11 mouse cellular contexts compared by ENCODE assay signal in the genomic region with DNA sequence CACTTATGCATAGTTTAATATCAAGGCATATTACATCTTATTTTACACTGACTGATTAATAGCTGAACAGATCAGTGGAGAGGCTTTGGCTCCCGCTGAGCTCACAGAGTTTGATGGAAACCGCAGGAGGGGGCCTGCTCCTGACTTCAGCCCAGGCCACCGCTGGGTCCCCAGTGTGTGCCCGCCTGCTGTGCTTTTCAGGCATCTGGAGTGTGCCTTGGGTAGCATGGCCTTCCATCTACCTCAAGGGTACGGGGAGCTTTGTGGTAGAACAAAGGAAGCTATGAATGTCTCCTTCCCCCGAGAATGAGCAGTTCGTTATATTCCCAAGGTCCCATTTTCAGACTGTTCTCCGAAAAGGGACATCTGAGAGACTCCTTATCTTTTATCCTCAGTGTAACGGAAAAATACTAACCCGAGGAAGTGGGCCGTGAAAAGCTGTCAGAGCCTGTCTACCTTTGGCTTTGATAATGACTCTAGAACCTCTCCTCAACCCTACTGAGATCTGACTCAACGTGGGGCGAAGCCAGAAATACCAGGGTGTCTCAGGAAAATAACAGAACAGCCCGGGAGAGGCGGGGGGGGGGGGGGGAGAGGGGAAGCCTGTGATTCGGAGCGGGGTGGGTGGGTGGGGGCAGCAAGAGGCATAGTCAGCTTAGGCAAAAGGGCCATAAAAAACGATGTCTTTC. TPM values are rescaled to one million over a fixed set of nuclear protein-coding genes. Genes with fewer than 3 reads are reported as not detected.
DNase-seq lines count a peak whose midpoint lies in the region; ATAC-seq lines count a peak whose summit lies in the region.
"Had no signal": no experiment of that assay in that cellular context is flagged by ENCODE, and none has a peak within 500 bp of the region (broad histone marks: within the 10 kb centered on the region; RNA-seq: fewer than 3 reads in every experiment).

No protein-coding gene starts in this region.

- no peaks in the 10 kb centered on the region for H3K4me1 ChIP-seq in lung, embryonic 16.5 days (replicated peaks; ENCODE audit: control insufficient read depth, insufficient read depth, low read length)
- no peaks in the 10 kb centered on the region for H3K4me1 ChIP-seq in hindbrain, embryonic 11.5 days (replicated peaks; ENCODE audit: control insufficient read depth, insufficient read depth, low read length)
- H3K4me1 ChIP-seq in midbrain, embryonic 16.5 days (ENCODE audit: control insufficient read depth, insufficient read depth, low read length): peaks cover 15% of the 10 kb centered on the region

- no peaks in the 10 kb centered on the region for H3K36me3 ChIP-seq in lung, embryonic 16.5 days (ENCODE audit: control insufficient read depth, insufficient read depth, low read length)
- no peaks in the 10 kb centered on the region for H3K36me3 ChIP-seq in hindbrain, embryonic 11.5 days (ENCODE audit: control insufficient read depth, insufficient read depth, low read length)
- no peaks in the 10 kb centered on the region for H3K36me3 ChIP-seq in midbrain, embryonic 16.5 days (ENCODE audit: control insufficient read depth, insufficient read depth, low read length)

- H3K9ac ChIP-seq in lung, embryonic 16.5 days (ENCODE audit: low read length): no peak overlapping the region
- H3K9ac ChIP-seq in hindbrain, embryonic 11.5 days (ENCODE audit: low read depth, low read length): no peak overlapping the region
- no peak overlapping the region for H3K9ac ChIP-seq in midbrain, embryonic 16.5 days (ENCODE audit: low read depth, low read length)

- no peak overlapping the region for H3K4me3 ChIP-seq in lung, embryonic 16.5 days (ENCODE audit: low read length)
- H3K4me3 ChIP-seq in hindbrain, embryonic 11.5 days (ENCODE audit: low read depth, low read length): no peak overlapping the region
- H3K4me3 ChIP-seq in midbrain, embryonic 16.5 days (ENCODE audit: low read depth, low read length): no peak overlapping the region

- no peaks in the 10 kb centered on the region for H3K9me3 ChIP-seq in lung, embryonic 16.5 days (ENCODE audit: control insufficient read depth, low read length)
- H3K9me3 ChIP-seq in hindbrain, embryonic 11.5 days (ENCODE audit: control insufficient read depth, low read length): no peaks in the 10 kb centered on the region
- H3K9me3 ChIP-seq in midbrain, embryonic 16.5 days (replicated peaks; ENCODE audit: control insufficient read depth, low read length, poor library complexity, severe bottlenecking): no peaks in the 10 kb centered on the region

- no peak overlapping the region for H3K27ac ChIP-seq in lung, embryonic 16.5 days (ENCODE audit: low read length)
- no peak overlapping the region for H3K27ac ChIP-seq in hindbrain, embryonic 11.5 days (ENCODE audit: low read depth, low read length)
- H3K27ac ChIP-seq in midbrain, embryonic 16.5 days (ENCODE audit: low read length): no peak overlapping the region

- intact Hi-C loops in heart, postnatal 14 days (cut with DNase I): no loop called here

- peak overlapping the region; percentile 18; the same call in 1 of the 2 replicates for H3K4me2 ChIP-seq in lung, embryonic 16.5 days (ENCODE audit: low read depth, low read length)
- H3K4me2 ChIP-seq in hindbrain, embryonic 11.5 days (replicated peaks; ENCODE audit: low read depth, low read length): peak overlapping the region; percentile 25
- peak overlapping the region; percentile 49 for H3K4me2 ChIP-seq in midbrain, embryonic 16.5 days (ENCODE audit: low read length)

- no peak for ATAC-seq in lung, embryonic 16.5 days (ENCODE audit: low read depth)
- ATAC-seq in hindbrain, embryonic 11.5 days (ENCODE audit: low FRiP score): peak; percentile 57
- peak; percentile 49; the same call in 1 of the 2 replicates for ATAC-seq in midbrain, embryonic 16.5 days

- no peaks in the 10 kb centered on the region for H3K27me3 ChIP-seq in lung, embryonic 16.5 days (ENCODE audit: control insufficient read depth, insufficient read depth, low read depth, low read length)
- no peaks in the 10 kb centered on the region for H3K27me3 ChIP-seq in hindbrain, embryonic 11.5 days (ENCODE audit: control insufficient read depth, insufficient read depth, low read length)
- H3K27me3 ChIP-seq in midbrain, embryonic 16.5 days (ENCODE audit: control insufficient read depth, insufficient read depth, low read depth, low read length): no peaks in the 10 kb centered on the region

- peak; percentile 75 for DNase-seq in heart, adult 11 months
- DNase-seq in heart, postnatal 14 days: no peak
- DNase-seq in lung, adult 18-20 months: no peak
- DNase-seq in hindbrain, embryonic 11.5 days (ENCODE audit: low spot score): peak; percentile 10
- DNase-seq in cerebellum, postnatal 4 days (ENCODE audit: low spot score in 2 of 2): no peak
- DNase-seq in right cerebral cortex, adult 2 months (ENCODE audit: low spot score in 2 of 2): no peak

- 46% methylated on average over 14 of the region's 18 CpGs for WGBS in lung, embryonic 16.5 days
- WGBS in hindbrain, embryonic 11.5 days: 32% methylated on average over 15 of the region's 18 CpGs
- 16% methylated on average over 15 of the region's 18 CpGs for WGBS in midbrain, embryonic 16.5 days

RNA-seq across cellular contexts. Expression of gene 9330182O14Rik, which starts 20.1 kb away (rescaled TPM):
- not detected for total RNA-seq in heart, postnatal 14 days (2021)
- polyA plus RNA-seq in lung, embryonic 16.5 days (2015; fragmentation: Nextera tagmentation; extraction: Ambion mirVana): not detected in 2 replicates
- polyA plus RNA-seq in hindbrain, embryonic 11.5 days (2014; fragmentation: Nextera tagmentation; extraction: Ambion mirVana): not detected in 2 replicates
- not detected in 2 replicates for polyA plus RNA-seq in midbrain, embryonic 16.5 days (2015; fragmentation: Nextera tagmentation; extraction: Ambion mirVana)
- total RNA-seq: layer of hippocampus, postnatal 25 days; monocyte, adult 5-6 weeks had no signal
- polyA plus RNA-seq: gonadal fat pad, adult 2 months had no signal

Comparison
In these comparisons a context has a peak if more than half of its experiments do, and no peak if none do; other contexts are left out.
1. DNase-seq: peak in heart, adult 11 months (single experiment) and hindbrain, embryonic 11.5 days (single experiment); none in heart, postnatal 14 days (0 of 2), lung, adult 18-20 months (0 of 2), cerebellum, postnatal 4 days (0 of 2) and right cerebral cortex, adult 2 months (0 of 2).
2. Peak in every context shown above with its lines, with median percentiles within 50 percentile points of each other: H3K4me2 ChIP-seq.